Mouse (Mus musculus) MEL (cell line): ENCODE data around the gene Cipc. TPM values are rescaled to one million over a fixed set of nuclear protein-coding genes. Genes with fewer than 3 reads are reported as not detected.

Experiments
- DNase-seq: peaks from one replicate; pipeline ENCODE4 v3.0.0; 2011; ENCODE audit warnings: low read depth, low spot score
- H3K27ac ChIP-seq: 2 replicates; pipeline ENCODE4 v1.5.1; 2012; ENCODE audit warnings: low read depth, mild to moderate bottlenecking, control low read depth, low read length, moderate library complexity; ENCODE audit not compliant: control insufficient read depth
- H3K27me3 ChIP-seq, 2 experiments: fragments of 150-350 bp in 1 of 2; sonication (generic) in 1 of 2; 2 replicates each; pipeline ENCODE4 v1.6.1; 2012; ENCODE audit warnings: low read length in 2 of 2, mild to moderate bottlenecking in 2 of 2, improper control_type of control experiment in 1 of 2, moderate library complexity in 1 of 2; ENCODE audit not compliant: insufficient read depth in 2 of 2, control insufficient read depth in 1 of 2
- H3K36me3 ChIP-seq, 2 experiments: 2 replicates each; pipeline ENCODE4 v1.6.1; 2012 to 2014; ENCODE audit warnings: low read length in 2 of 2, improper control_type of control experiment in 1 of 2, inconsistent platforms in 1 of 2, mild to moderate bottlenecking in 1 of 2; ENCODE audit not compliant: insufficient read depth in 2 of 2, control insufficient read depth in 1 of 2
- H3K4me1 ChIP-seq, 2 experiments: fragments of 150-350 bp in 1 of 2; sonication (generic) in 1 of 2; 2 replicates each; pipeline ENCODE4 v1.6.1; 2012; ENCODE audit warnings: low read length in 2 of 2, improper control_type of control experiment in 1 of 2, mild to moderate bottlenecking in 1 of 2; ENCODE audit not compliant: insufficient read depth in 2 of 2, control insufficient read depth in 1 of 2
- H3K4me3 ChIP-seq, 2 experiments: fragments of 150-350 bp in 1 of 2; sonication (generic) in 1 of 2; 2 replicates each; pipeline ENCODE4 v1.5.1; 2012; ENCODE audit warnings: low read depth in 2 of 2, low read length in 2 of 2, mild to moderate bottlenecking in 2 of 2, moderate library complexity in 2 of 2, control low read depth in 1 of 2, improper control_type of control experiment in 1 of 2; ENCODE audit not compliant: control insufficient read depth in 1 of 2, insufficient read depth in 1 of 2
- H3K79me2 ChIP-seq: 2 replicates; pipeline ENCODE4 v1.6.1; 2012; ENCODE audit warnings: mild to moderate bottlenecking, low read length, moderate library complexity; ENCODE audit not compliant: control insufficient read depth, poor library complexity, insufficient read depth
- H3K9ac ChIP-seq: 2 replicates; pipeline ENCODE4 v1.6.1; 2012; ENCODE audit warnings: low read depth, mild to moderate bottlenecking, control low read depth, low read length, moderate library complexity; ENCODE audit not compliant: control insufficient read depth, poor library complexity, severe bottlenecking
- H3K9me3 ChIP-seq: fragments of 150-350 bp; sonication (generic); replicated peaks from 2 replicates; pipeline ENCODE4 v1.6.1; 2012; ENCODE audit warnings: mild to moderate bottlenecking, low read length, improper control_type of control experiment, moderate library complexity; ENCODE audit not compliant: insufficient read depth
- BHLHE40 ChIP-seq: IDR thresholded peaks from 2 replicates; pipeline ENCODE4 v1.6.1; 2012; ENCODE audit warnings: low read depth, mild to moderate bottlenecking, inconsistent platforms, low read length, improper control_type of control experiment, borderline replicate concordance
- CHD1 ChIP-seq: IDR thresholded peaks from 2 replicates; pipeline ENCODE4 v1.6.1; 2012; ENCODE audit warnings: low read depth, mild to moderate bottlenecking, inconsistent platforms, low read length, improper control_type of control experiment
- CHD2 ChIP-seq: IDR thresholded peaks from 2 replicates; pipeline ENCODE4 v1.6.1; 2011; ENCODE audit warnings: low read length, improper control_type of control experiment
- E2F4 ChIP-seq: IDR thresholded peaks from 2 replicates; pipeline ENCODE4 v1.6.1; 2011; ENCODE audit warnings: low read depth, low read length, improper control_type of control experiment, borderline replicate concordance
- EP300 ChIP-seq, 2 experiments: IDR thresholded peaks; 2 replicates each; pipeline ENCODE4 v1.6.1; 2011; ENCODE audit warnings: improper control_type of control experiment in 2 of 2, low read length in 2 of 2, low read depth in 1 of 2, mild to moderate bottlenecking in 1 of 2
- GATA1 ChIP-seq: IDR thresholded peaks from 2 replicates; pipeline ENCODE4 v1.6.1; 2011; ENCODE audit warnings: low read depth, low read length, improper control_type of control experiment
- KAT2A ChIP-seq: conservative IDR thresholded peaks from 2 replicates; pipeline ENCODE4 v1.6.1; 2012; ENCODE audit warnings: low read depth, low read length, improper control_type of control experiment, inconsistent platforms
- MYC ChIP-seq: IDR thresholded peaks from 2 replicates; pipeline ENCODE4 v1.6.1; 2011; ENCODE audit warnings: low read depth, mild to moderate bottlenecking, low read length, improper control_type of control experiment, moderate library complexity
- NRF1 ChIP-seq: IDR thresholded peaks from 2 replicates; pipeline ENCODE4 v1.6.1; 2014; ENCODE audit warnings: low read depth, mild to moderate bottlenecking, inconsistent platforms, low read length, improper control_type of control experiment, moderate library complexity; ENCODE audit not compliant: poor library complexity, insufficient read depth, severe bottlenecking
- POLR2A ChIP-seq, 2 experiments: IDR thresholded peaks; 2 replicates each; pipeline ENCODE4 v1.6.1; 2011 to 2012; ENCODE audit warnings: low read length in 2 of 2, mild to moderate bottlenecking in 2 of 2, control low read depth in 1 of 2, improper control_type of control experiment in 1 of 2, low read depth in 1 of 2, moderate library complexity in 1 of 2; ENCODE audit not compliant: control insufficient read depth in 1 of 2, insufficient read depth in 1 of 2, poor library complexity in 1 of 2
- RAD21 ChIP-seq: IDR thresholded peaks from 2 replicates; pipeline ENCODE4 v1.6.1; 2011; ENCODE audit warnings: mild to moderate bottlenecking, low read depth, low read length, improper control_type of control experiment
- TCF12 ChIP-seq: IDR thresholded peaks from 2 replicates; pipeline ENCODE4 v1.6.1; 2014; ENCODE audit warnings: low read depth, mild to moderate bottlenecking, inconsistent platforms, low read length, improper control_type of control experiment, moderate library complexity
- UBTF ChIP-seq: IDR thresholded peaks from 2 replicates; pipeline ENCODE4 v1.6.1; 2012; ENCODE audit warnings: low read depth, mild to moderate bottlenecking, inconsistent platforms, low read length, improper control_type of control experiment, moderate library complexity, borderline replicate concordance; ENCODE audit not compliant: insufficient read depth
- USF1 ChIP-seq: IDR thresholded peaks from 2 replicates; pipeline ENCODE4 v1.6.1; 2014; ENCODE audit warnings: low read depth, mild to moderate bottlenecking, inconsistent platforms, low read length, improper control_type of control experiment, moderate library complexity
- ZC3H11A ChIP-seq: IDR thresholded peaks from 2 replicates; pipeline ENCODE4 v1.6.1; 2012; ENCODE audit warnings: low read depth, mild to moderate bottlenecking, inconsistent platforms, low read length, improper control_type of control experiment
- ZMIZ1 ChIP-seq: IDR thresholded peaks from 2 replicates; pipeline ENCODE4 v1.6.1; 2012; ENCODE audit warnings: low read depth, mild to moderate bottlenecking, inconsistent platforms, low read length, improper control_type of control experiment, moderate library complexity
- ZNF384 ChIP-seq: IDR thresholded peaks from 2 replicates; pipeline ENCODE4 v1.6.1; 2012; ENCODE audit warnings: low read depth, mild to moderate bottlenecking, inconsistent platforms, low read length, improper control_type of control experiment
- polyA plus RNA-seq, 2 experiments: library from polyadenylated mRNA; stranded (reverse) in 1 of 2; unstranded in 1 of 2; fragments of >175 nt in 1 of 2; fragments of >200 nt in 1 of 2; gene quantifications; 2 replicates each; pipeline versions ENCODE4 v1.2.1 to v1.2.4; 2012; ENCODE audit warnings: low replicate concordance in 2 of 2, low read depth in 1 of 2; ENCODE audit not compliant: insufficient read length in 2 of 2, insufficient read depth in 1 of 2, missing spikeins in 1 of 2
- total RNA-seq: library from RNA; depleted of rRNA; stranded (reverse); fragments of 300-350 nt; gene quantifications from 2 replicates; pipeline ENCODE4 v1.2.3, GENCODE M21; 2012

Cipc gene
- total and polyA plus RNA-seq, 3 experiments: 24.8 to 98.1 (median 27.5) TPM

- peak; percentile 91 for TF ChIP-seq RAD21
- 0 out of 4 replicates have a peak, but pooled peaks of 1 of the 2 experiments have one; percentile 16 for TF ChIP-seq POLR2A (IDR thresholded peaks at IDR 0.05; ENCODE audit: control insufficient read depth in 1 of 2, insufficient read depth in 1 of 2, low read depth in 1 of 2, low read length in 2 of 2, poor library complexity in 1 of 2)
- TF ChIP-seq CHD1: no peak
- 0 out of 2 replicates have a peak, but pooled peaks have one; percentile 10 for TF ChIP-seq TCF12
- TF ChIP-seq ZC3H11A: peak; percentile 86
- no peak for TF ChIP-seq ZMIZ1
- TF ChIP-seq EP300 (IDR thresholded peaks at IDR 0.05; ENCODE audit: low read depth in 1 of 2, low read length in 2 of 2): no peak
- TF ChIP-seq, all 39 proteins: peak for 9
These were observed 40.4 kb upstream of the Cipc start (continued) for GRCm38 (mm10) chr12:86906395-86906794.

GRCm38 (mm10) chr12:86911482-86911931, 35.3 kb upstream of the Cipc start:
- Histone ChIP-seq H3K9ac (no peak overlapping the region), H3K4me1 (peaks cover 0 to 4% of the 10 kb centered on the region in 2 experiments; a peak in 2 of 4 replicates), H3K27ac (no peak overlapping the region), H3K36me3 (peaks cover 0 to 2% of the 10 kb centered on the region in 2 experiments; a peak in 1 of 4 replicates), H3K9me3 (no peaks in the 10 kb centered on the region), H3K4me3 (no peak overlapping the region), H3K27me3 (peaks cover 2% of the 10 kb centered on the region in 2 experiments; a peak in 3 of 4 replicates), H3K79me2 (no peaks in the 10 kb centered on the region)
- no peak for DNase-seq
- TF ChIP-seq NRF1 (no peak), UBTF (no peak), CHD2 (no peak), ZNF384 (no peak), TCF12 (no peak), KAT2A (no peak), USF1 (no peak), BHLHE40 (no peak), MYC (no peak), GATA1 (no peak), E2F4 (no peak)
